Mouse (Mus musculus): ENCODE results near the gene Asb8. TPM values are rescaled to one million over a fixed set of nuclear protein-coding genes. Genes with fewer than 3 reads are reported as not detected.

Gene Asb8
- polyA plus RNA-seq (2014; fragmentation: Nextera tagmentation; extraction: Ambion mirVana): 37.2 and 42.5 TPM in 2 replicates

GRCm38 (mm10) chr15:98165525-98165924 is at the start of gene Asb8:
TSS of gene Asb8 (minus strand) at chr15:98165625.
- H3K4me1 ChIP-seq (replicated peaks; ENCODE audit: control insufficient read depth, insufficient read depth, low read length): no peaks in the 10 kb centered on the region
- DNase-seq (ENCODE audit: low spot score) (no peak), ATAC-seq (replicated peaks; ENCODE audit: low FRiP score) (no peak)
- H3K27me3 ChIP-seq (replicated peaks; ENCODE audit: control insufficient read depth, insufficient read depth, low read length): peaks cover 63% of the 10 kb centered on the region
- no peak within 1 kb of the TSS for H3K9ac ChIP-seq (ENCODE audit: low read depth, low read length)
- H3K36me3 ChIP-seq (ENCODE audit: control insufficient read depth, insufficient read depth, low read length): no peaks in the 10 kb centered on the region
- no peak within 1 kb of the TSS for H3K4me3 ChIP-seq (ENCODE audit: low read depth, low read length)
- H3K4me2 ChIP-seq: no peak within 1 kb of the TSS
- WGBS: 68% methylated on average over 5 of the region's 5 CpGs
- H3K9me3 ChIP-seq (ENCODE audit: control insufficient read depth, low read length): no peaks in the 10 kb centered on the region
- no peak within 1 kb of the TSS for H3K27ac ChIP-seq (ENCODE audit: low read depth, low read length)

GRCm38 (mm10) chr15:98214130-98214529 is 48.7 kb upstream of the Asb8 start:
- Histone ChIP-seq H3K27ac (ENCODE audit: low read depth, low read length) (no peak overlapping the region), H3K9ac (ENCODE audit: low read depth, low read length) (no peak overlapping the region), H3K4me2 (no peak overlapping the region), H3K4me3 (ENCODE audit: low read depth, low read length) (no peak overlapping the region), H3K27me3 (replicated peaks; ENCODE audit: control insufficient read depth, insufficient read depth, low read length) (no peaks in the 10 kb centered on the region), H3K4me1 (replicated peaks; ENCODE audit: control insufficient read depth, insufficient read depth, low read length) (no peaks in the 10 kb centered on the region), H3K9me3 (ENCODE audit: control insufficient read depth, low read length) (no peaks in the 10 kb centered on the region), H3K36me3 (ENCODE audit: control insufficient read depth, insufficient read depth, low read length) (no peaks in the 10 kb centered on the region)
- ATAC-seq (replicated peaks; ENCODE audit: low FRiP score) (no peak), DNase-seq (ENCODE audit: low spot score) (no peak)
- WGBS: 50% methylated on average over 5 of the region's 5 CpGs

GRCm38 (mm10) chr15:98213336-98213870 is 48.0 kb upstream of the Asb8 start:
- Histone ChIP-seq H3K36me3 (ENCODE audit: control insufficient read depth, insufficient read depth, low read length) (no peaks in the 10 kb centered on the region), H3K4me3 (ENCODE audit: low read depth, low read length) (no peak overlapping the region), H3K9me3 (ENCODE audit: control insufficient read depth, low read length) (no peaks in the 10 kb centered on the region), H3K27me3 (replicated peaks; ENCODE audit: control insufficient read depth, insufficient read depth, low read length) (no peaks in the 10 kb centered on the region), H3K27ac (ENCODE audit: low read depth, low read length) (no peak overlapping the region), H3K9ac (ENCODE audit: low read depth, low read length) (no peak overlapping the region), H3K4me2 (no peak overlapping the region), H3K4me1 (replicated peaks; ENCODE audit: control insufficient read depth, insufficient read depth, low read length) (no peaks in the 10 kb centered on the region)
- 63% methylated on average over 5 of the region's 5 CpGs for WGBS
- DNase-seq (ENCODE audit: low spot score) (no peak), ATAC-seq (replicated peaks; ENCODE audit: low FRiP score) (no peak)

- ATAC-seq (replicated peaks; ENCODE audit: low FRiP score): no peak
- H3K4me3 ChIP-seq (ENCODE audit: low read depth, low read length): no peak overlapping the region
- H3K9ac ChIP-seq (ENCODE audit: low read depth, low read length): no peak overlapping the region
- no peaks in the 10 kb centered on the region for H3K36me3 ChIP-seq (ENCODE audit: control insufficient read depth, insufficient read depth, low read length)
- no peak for DNase-seq (ENCODE audit: low spot score)
- H3K27ac ChIP-seq (ENCODE audit: low read depth, low read length): no peak overlapping the region
- H3K4me2 ChIP-seq: no peak overlapping the region
- H3K9me3 ChIP-seq (ENCODE audit: control insufficient read depth, low read length): no peaks in the 10 kb centered on the region
- no peaks in the 10 kb centered on the region for H3K4me1 ChIP-seq (replicated peaks; ENCODE audit: control insufficient read depth, insufficient read depth, low read length)
- 60% methylated on average over 7 of the region's 7 CpGs for WGBS
- H3K27me3 ChIP-seq (replicated peaks; ENCODE audit: control insufficient read depth, insufficient read depth, low read length): no peaks in the 10 kb centered on the region
These were observed 44.3 kb upstream of the Asb8 start for GRCm38 (mm10) chr15:98209676-98210075.

- Histone ChIP-seq H3K27me3 (replicated peaks; ENCODE audit: control insufficient read depth, insufficient read depth, low read length) (no peaks in the 10 kb centered on the region), H3K4me2 (no peak within 1 kb of the TSS), H3K9ac (ENCODE audit: low read depth, low read length) (no peak within 1 kb of the TSS), H3K4me3 (ENCODE audit: low read depth, low read length) (no peak within 1 kb of the TSS), H3K27ac (ENCODE audit: low read depth, low read length) (no peak within 1 kb of the TSS), H3K36me3 (ENCODE audit: control insufficient read depth, insufficient read depth, low read length) (no peaks in the 10 kb centered on the region), H3K9me3 (ENCODE audit: control insufficient read depth, low read length) (no peaks in the 10 kb centered on the region), H3K4me1 (replicated peaks; ENCODE audit: control insufficient read depth, insufficient read depth, low read length) (no peaks in the 10 kb centered on the region)
- 57% methylated on average over 3 of the region's 3 CpGs for WGBS
- DNase-seq (ENCODE audit: low spot score) (no peak), ATAC-seq (replicated peaks; ENCODE audit: low FRiP score) (no peak)
These were observed 30.0 kb upstream of the Asb8 start, which contains the start of gene Olfr288 for GRCm38 (mm10) chr15:98195442-98195841. TSS of gene Olfr288 (minus strand) at chr15:98195542.

GRCm38 (mm10) chr15:98184456-98184855 is 19.0 kb upstream of the Asb8 start:
- no peak overlapping the region for H3K4me3 ChIP-seq (ENCODE audit: low read depth, low read length)

GRCm38 (mm10) chr15:98181856-98182570 is 16.6 kb upstream of the Asb8 start:
- Histone ChIP-seq H3K9me3 (ENCODE audit: control insufficient read depth, low read length) (no peaks in the 10 kb centered on the region), H3K4me2 (peak overlapping the region; percentile 77), H3K27ac (ENCODE audit: low read depth, low read length) (no peak overlapping the region), H3K9ac (ENCODE audit: low read depth, low read length) (no peak overlapping the region), H3K27me3 (replicated peaks; ENCODE audit: control insufficient read depth, insufficient read depth, low read length) (peaks cover 21% of the 10 kb centered on the region), H3K4me1 (replicated peaks; ENCODE audit: control insufficient read depth, insufficient read depth, low read length) (no peaks in the 10 kb centered on the region), H3K36me3 (ENCODE audit: control insufficient read depth, insufficient read depth, low read length) (no peaks in the 10 kb centered on the region), H3K4me3 (ENCODE audit: low read depth, low read length) (no peak overlapping the region)
- WGBS: 66% methylated on average over 12 of the region's 12 CpGs
- DNase-seq (ENCODE audit: low spot score) (no peak), ATAC-seq (replicated peaks; ENCODE audit: low FRiP score) (no peak)

More at GRCm38 (mm10) chr15:98184456-98184855, 19.0 kb upstream of the Asb8 start:
- 64% methylated on average over 4 of the region's 4 CpGs for WGBS
- ATAC-seq (replicated peaks; ENCODE audit: low FRiP score): no peak
- no peaks in the 10 kb centered on the region for H3K36me3 ChIP-seq (ENCODE audit: control insufficient read depth, insufficient read depth, low read length)
- no peak overlapping the region for H3K4me2 ChIP-seq
- no peak overlapping the region for H3K9ac ChIP-seq (ENCODE audit: low read depth, low read length)
- H3K9me3 ChIP-seq (ENCODE audit: control insufficient read depth, low read length): no peaks in the 10 kb centered on the region
- peaks cover 10% of the 10 kb centered on the region for H3K27me3 ChIP-seq (replicated peaks; ENCODE audit: control insufficient read depth, insufficient read depth, low read length)
- H3K4me1 ChIP-seq (replicated peaks; ENCODE audit: control insufficient read depth, insufficient read depth, low read length): no peaks in the 10 kb centered on the region
- no peak overlapping the region for H3K27ac ChIP-seq (ENCODE audit: low read depth, low read length)
- DNase-seq (ENCODE audit: low spot score): no peak

DNA sequence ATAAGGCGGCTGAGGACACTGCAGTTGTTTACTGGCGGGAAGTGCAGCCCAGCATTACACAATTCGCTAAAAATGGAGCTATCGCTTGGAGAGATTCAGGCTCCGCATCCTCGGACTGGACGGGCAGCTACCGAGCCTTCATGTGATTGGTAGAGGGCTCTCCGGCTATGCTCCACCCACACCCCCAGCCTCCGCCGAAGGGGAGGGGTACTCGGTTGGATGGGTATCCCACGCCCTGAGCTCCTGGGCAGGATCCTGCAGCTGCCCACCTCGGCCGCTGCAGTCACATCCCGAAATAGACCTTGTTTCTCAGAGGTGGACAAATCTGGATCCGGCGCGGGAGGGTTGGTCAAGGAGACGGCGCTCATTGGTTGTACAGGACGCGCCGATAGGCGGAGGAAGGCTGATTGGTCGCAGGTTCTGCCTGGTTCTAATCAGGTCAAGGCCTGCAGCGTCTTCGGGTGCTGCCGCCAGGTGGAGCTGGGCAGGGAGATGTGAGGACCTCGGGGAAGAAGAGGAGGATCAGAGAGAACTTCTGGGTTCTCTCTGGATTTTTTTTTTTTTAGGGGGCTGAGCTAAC is 15.8 kb upstream of the Asb8 start:
- H3K4me3 ChIP-seq (ENCODE audit: low read depth, low read length): peak overlapping the region; percentile 50
- H3K4me1 ChIP-seq (replicated peaks; ENCODE audit: control insufficient read depth, insufficient read depth, low read length): no peaks in the 10 kb centered on the region
- DNase-seq (ENCODE audit: low spot score) (peak; percentile 79), ATAC-seq (replicated peaks; ENCODE audit: low FRiP score) (peak; percentile 98)
- no peak overlapping the region for H3K27ac ChIP-seq (ENCODE audit: low read depth, low read length)
- H3K9ac ChIP-seq (ENCODE audit: low read depth, low read length): no peak overlapping the region
- WGBS: under 1% methylated on average over 30 of the region's 30 CpGs
- H3K9me3 ChIP-seq (ENCODE audit: control insufficient read depth, low read length): no peaks in the 10 kb centered on the region
- H3K27me3 ChIP-seq (replicated peaks; ENCODE audit: control insufficient read depth, insufficient read depth, low read length): peaks cover 23% of the 10 kb centered on the region
- no peaks in the 10 kb centered on the region for H3K36me3 ChIP-seq (ENCODE audit: control insufficient read depth, insufficient read depth, low read length)
- H3K4me2 ChIP-seq: peak overlapping the region; percentile 77
